Mouse (Mus musculus) olfactory bulb, adult 2 months (tissue): ENCODE results near the gene Bmpr1b.

Experiments
- CTCF ChIP-seq: fragments of 200-500 bp; IDR thresholded peaks from 2 replicates; pipeline ENCODE4 v1.5.1; 2012; ENCODE audit warnings: low read depth, mild to moderate bottlenecking, low read length, moderate library complexity; ENCODE audit not compliant: insufficient read depth
- POLR2A ChIP-seq: fragments of 200-500 bp; IDR thresholded peaks from 2 replicates; pipeline ENCODE4 v1.6.1; 2012; ENCODE audit warnings: mild to moderate bottlenecking, low read depth, low read length, moderate library complexity; ENCODE audit not compliant: insufficient read depth

DNA sequence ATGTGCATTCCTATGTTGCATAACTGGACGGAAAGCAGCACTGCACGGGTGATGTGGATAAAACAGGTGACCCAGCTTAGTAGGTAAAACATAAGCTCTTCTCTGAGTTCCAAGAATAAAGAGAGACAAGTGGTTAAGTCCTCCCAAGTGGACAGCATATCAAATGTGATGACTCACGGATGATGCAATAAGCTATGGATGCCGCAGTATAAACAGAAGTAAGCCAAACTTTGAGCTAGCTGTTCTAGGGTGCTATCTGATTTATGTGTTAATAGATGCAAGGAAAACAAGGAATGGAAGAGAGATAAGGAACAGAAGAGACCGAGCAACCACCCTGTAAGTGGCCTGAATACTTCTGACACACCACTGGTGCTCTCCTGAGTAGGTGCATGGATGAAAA is 120.1 kb downstream of the Bmpr1b start:
- no peak for TF ChIP-seq CTCF
- no peak for TF ChIP-seq POLR2A
